Mouse (Mus musculus) kidney, postnatal 25 days (tissue): ENCODE data around the gene Chmp2b.

Experiments used
- DNase-seq, 2 experiments: peaks; one replicate each; pipeline ENCODE4 v3.0.0; 2021; ENCODE audit warnings: mixed read lengths in 2 of 2

The Chmp2b gene

DNA sequence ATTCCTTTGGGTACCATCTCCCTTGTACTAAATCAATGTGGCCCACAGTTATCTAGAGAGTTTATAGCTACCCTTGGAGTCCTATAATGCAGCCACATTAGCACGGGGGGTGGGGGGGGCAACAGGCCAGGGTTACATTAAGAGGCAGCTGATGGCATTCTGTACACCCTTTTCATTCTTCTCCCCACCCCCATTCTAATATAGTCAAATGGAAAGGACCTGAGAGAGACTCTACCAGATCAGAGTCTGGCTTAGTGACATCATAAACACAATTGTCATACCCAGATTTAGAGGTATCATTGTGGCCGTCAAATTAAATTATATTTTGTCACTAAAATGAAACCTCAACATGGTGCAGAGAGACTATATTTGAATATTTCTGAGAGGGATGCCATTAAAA, 36.5 kb downstream of the Chmp2b start:
- DNase-seq: no peak

- no peak for DNase-seq
Observed at GRCm38 (mm10) chr16:65520211-65520610, 42.3 kb downstream of the Chmp2b start, which contains the start of gene Pou1f1. Pou1f1 (plus strand) TSS chr16:65520511.

GRCm38 (mm10) chr16:65514223-65514622, 48.3 kb downstream of the Chmp2b start:
- no peak for DNase-seq

GRCm38 (mm10) chr16:65497049-65497448, 65.5 kb downstream of the Chmp2b start:
- peak in 1 of 2 experiments; percentile 43 for DNase-seq

DNA sequence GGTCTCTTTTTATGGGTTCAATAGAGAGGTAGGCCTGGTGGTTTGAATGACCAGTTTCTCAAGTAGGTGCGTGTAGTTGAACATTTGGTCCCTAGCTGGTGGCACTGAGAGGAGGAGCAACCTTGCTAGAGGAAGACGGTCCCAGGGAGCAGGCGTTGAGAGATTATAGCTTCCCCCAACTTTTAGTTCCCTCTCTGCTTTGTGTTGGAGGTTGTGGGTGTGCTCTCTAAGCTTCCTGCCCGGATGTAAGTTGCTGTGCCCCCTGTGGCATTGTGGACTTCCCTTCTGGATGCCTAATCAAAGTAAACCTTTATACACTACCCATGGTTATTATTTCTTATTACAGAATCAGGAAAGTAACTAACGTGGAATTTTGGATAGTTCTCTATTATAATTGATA, 66.5 kb downstream of the Chmp2b start:
- DNase-seq: peak in 1 of 2 experiments; percentile 35
